Comparison of ENCODE assay signal across 20 mouse cellular contexts in the genomic region with DNA sequence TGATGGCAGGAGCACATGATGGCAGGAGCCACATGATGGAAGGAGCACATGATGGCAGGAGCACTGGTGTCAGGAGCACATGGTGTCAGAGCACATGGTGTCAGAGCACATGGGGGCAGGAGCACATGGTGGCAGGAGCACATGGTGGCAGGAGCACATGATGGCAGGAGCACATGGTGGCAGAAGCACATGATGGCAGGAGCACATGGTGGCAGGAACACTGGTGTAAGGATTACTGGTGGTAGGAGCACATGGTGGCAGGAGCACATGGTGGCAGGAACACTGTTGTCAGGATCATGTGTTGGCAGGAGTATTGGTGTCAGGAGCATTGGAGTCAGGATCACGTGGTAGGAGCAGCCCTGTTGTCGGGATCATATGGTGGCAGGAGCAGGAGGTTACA. TPM values are rescaled to one million over a fixed set of nuclear protein-coding genes. Genes with fewer than 3 reads are reported as not detected.
DNase-seq lines count a peak whose midpoint lies in the region; ATAC-seq lines count a peak whose summit lies in the region.
"Had no signal": no experiment of that assay in that cellular context is flagged by ENCODE, and none has a peak within 500 bp of the region (broad histone marks: within the 10 kb centered on the region; RNA-seq: fewer than 3 reads in every experiment).

No protein-coding gene starts in this region.

- no peaks in the 10 kb centered on the region for H3K4me1 ChIP-seq in forebrain, embryonic 14.5 days (ENCODE audit: control insufficient read depth, insufficient read depth, low read length)
- no peaks in the 10 kb centered on the region for H3K4me1 ChIP-seq in forebrain, embryonic 12.5 days
- peaks cover 5% of the 10 kb centered on the region; the same call in 1 of the 2 replicates for H3K4me1 ChIP-seq in megakaryocyte, embryonic 14.5 days

- 76% methylated on average over 2 of the region's 2 CpGs for WGBS in forebrain, embryonic 14.5 days
- WGBS in forebrain, embryonic 12.5 days = 81% methylated on average over 2 of the region's 2 CpGs

- no peak overlapping the region for H3K27ac ChIP-seq in forebrain, embryonic 14.5 days (ENCODE audit: low read depth, low read length)
- no peak overlapping the region for H3K27ac ChIP-seq in forebrain, embryonic 12.5 days
- H3K27ac ChIP-seq: macrophage; midbrain, embryonic 15.5 days had no signal

- no peaks in the 10 kb centered on the region for H3K27me3 ChIP-seq in forebrain, embryonic 14.5 days (replicated peaks; ENCODE audit: control insufficient read depth, insufficient read depth, low read length)
- H3K27me3 ChIP-seq in forebrain, embryonic 12.5 days = no peaks in the 10 kb centered on the region; the same call in 1 of the 2 replicates
- H3K27me3 ChIP-seq in megakaryocyte, embryonic 14.5 days (replicated peaks) = peaks cover 12% of the 10 kb centered on the region
- H3K27me3 ChIP-seq: midbrain, embryonic 15.5 days; Patski had no signal

- no peak overlapping the region for H3K4me2 ChIP-seq in forebrain, embryonic 14.5 days (ENCODE audit: low read length)
- no peak overlapping the region for H3K4me2 ChIP-seq in forebrain, embryonic 12.5 days
- H3K4me2 ChIP-seq: lung, embryonic 14.5 days; midbrain, embryonic 15.5 days had no signal

- H3K9me3 ChIP-seq in forebrain, embryonic 14.5 days (replicated peaks; ENCODE audit: control insufficient read depth, low read length) = no peaks in the 10 kb centered on the region
- no peaks in the 10 kb centered on the region for H3K9me3 ChIP-seq in forebrain, embryonic 12.5 days
- peaks cover 44% of the 10 kb centered on the region for H3K9me3 ChIP-seq in megakaryocyte, embryonic 14.5 days
- H3K9me3 ChIP-seq: midbrain, embryonic 15.5 days had no signal

- H3K4me3 ChIP-seq in forebrain, embryonic 14.5 days (ENCODE audit: low read depth, low read length) = no peak overlapping the region
- H3K4me3 ChIP-seq in forebrain, embryonic 12.5 days (replicated peaks) = no peak overlapping the region
- peak overlapping the region; percentile 80 for H3K4me3 ChIP-seq in megakaryocyte, embryonic 14.5 days (replicated peaks)
- H3K4me3 ChIP-seq: midbrain, embryonic 15.5 days had no signal

- no peaks in the 10 kb centered on the region for H3K36me3 ChIP-seq in forebrain, embryonic 14.5 days (ENCODE audit: control insufficient read depth, insufficient read depth, low read length)
- no peaks in the 10 kb centered on the region for H3K36me3 ChIP-seq in forebrain, embryonic 12.5 days (replicated peaks)
- no peaks in the 10 kb centered on the region for H3K36me3 ChIP-seq in megakaryocyte, embryonic 14.5 days (replicated peaks; ENCODE audit: low read length)
- H3K36me3 ChIP-seq: midbrain, embryonic 15.5 days had no signal

- no peak overlapping the region for H3K9ac ChIP-seq in forebrain, embryonic 14.5 days (ENCODE audit: low read length)
- H3K9ac ChIP-seq in forebrain, embryonic 12.5 days = no peak overlapping the region
- H3K9ac ChIP-seq: lung, embryonic 14.5 days; midbrain, embryonic 15.5 days had no signal

- ATAC-seq in forebrain, embryonic 14.5 days = no peak
- no peak for ATAC-seq in forebrain, embryonic 12.5 days (ENCODE audit: low FRiP score)
- ATAC-seq in megakaryocyte, adult 5-6 weeks (ENCODE audit: poor library complexity, severe bottlenecking) = no peak
- ATAC-seq: midbrain, embryonic 15.5 days had no signal

- peak; percentile 11 for DNase-seq in forebrain, embryonic 14.5 days (ENCODE audit: low spot score)
- peak; percentile 5 for DNase-seq in adipocyte (ENCODE audit: low spot score)
- no peak for DNase-seq in layer of hippocampus, postnatal 36 days
- DNase-seq in layer of hippocampus, adult 9-11 months = no peak
- DNase-seq: adrenal gland, postnatal 25 days; cerebellum, adult 11-12 months; cerebellum, postnatal 14 days; embryo, embryonic 11 days; gastrocnemius, postnatal 14 days; heart, adult 18-20 months; heart, postnatal 36 days; kidney, adult 11 months; left cerebral cortex, postnatal 4 days; lung, embryonic 14.5 days had no signal

RNA-seq across cellular contexts. Expression of a gene that starts 52.1 kb away (rescaled TPM):
- polyA plus RNA-seq in forebrain, embryonic 14.5 days (2014; fragmentation: Nextera tagmentation; extraction: Ambion mirVana) = 4.0 and 4.2 TPM in 2 replicates
- 2.5 and 3.1 TPM in 2 replicates for polyA plus RNA-seq in forebrain, embryonic 12.5 days (2016; fragmentation: Nextera tagmentation; extraction: Ambion mirVana)
- polyA plus RNA-seq in megakaryocyte, embryonic 14.5 days (2012; ENCODE audit: insufficient read depth, low replicate concordance) = not detected in 2 replicates
- 0.30 TPM in 1 of 2 replicates, not detected in the other for total RNA-seq in megakaryocyte, adult 5-6 weeks (2015)
- 0.11 TPM in 1 of 2 replicates, not detected in the other for total RNA-seq in megakaryocyte, adult 5-6 weeks (2017)
- total RNA-seq in layer of hippocampus, postnatal 36 days (2021) = 1 to 10 TPM; 4.8 to 4.9 TPM

Comparison
In these comparisons a context has a peak if more than half of its experiments do, and no peak if none do; other contexts are left out.
1. DNase-seq: peak in forebrain, embryonic 14.5 days (single experiment) and adipocyte (single experiment); none in layer of hippocampus, postnatal 36 days (0 of 2) and layer of hippocampus, adult 9-11 months (single experiment).